Mouse (Mus musculus): ENCODE measurements around the gene Slit1.

GRCm38 (mm10) chr19:41577576-41577975, 165.9 kb downstream of the Slit1 start:
- no peak for TF ChIP-seq CTCF (IDR thresholded peaks at IDR 0.05; ENCODE audit: insufficient read depth, low read depth, low read length)
- TF ChIP-seq POLR2A (IDR thresholded peaks at IDR 0.05; ENCODE audit: insufficient read depth, low read depth, low read length): no peak
